Mouse (Mus musculus) liver, embryonic 16.5 days (tissue): ENCODE measurements around the gene Pitpnc1. TPM values are rescaled to one million over a fixed set of nuclear protein-coding genes. Genes with fewer than 3 reads are reported as not detected.

Experiments
- ATAC-seq: fragments of 200-750 bp; cut with Nextera tagmentation; 2 replicates; pipeline ENCODE4 v1.8.0; 2017; ENCODE audit warnings: low read depth, mild to moderate bottlenecking, moderate number of reproducible peaks, moderate library complexity
- H3K27ac ChIP-seq: fragments of 300-500 bp; sonication (generic); 2 replicates; pipeline ENCODE4 v1.5.1; 2014; ENCODE audit warnings: mild to moderate bottlenecking, low read length
- H3K27me3 ChIP-seq: fragments of 300-500 bp; sonication (generic); 2 replicates; pipeline ENCODE4 v1.6.1; 2014; ENCODE audit warnings: low read depth, low read length, mixed read lengths; ENCODE audit not compliant: control insufficient read depth, insufficient read depth
- H3K36me3 ChIP-seq: fragments of 300-500 bp; sonication (generic); 2 replicates; pipeline ENCODE4 v1.6.1; 2014; ENCODE audit warnings: mild to moderate bottlenecking; ENCODE audit not compliant: control insufficient read depth, insufficient read depth
- H3K4me1 ChIP-seq: fragments of 300-500 bp; sonication (generic); 2 replicates; pipeline ENCODE4 v1.6.1; 2014; ENCODE audit warnings: low read depth, low read length, mixed read lengths; ENCODE audit not compliant: control insufficient read depth
- H3K4me2 ChIP-seq: fragments of 300-500 bp; sonication (generic); 2 replicates; pipeline ENCODE4 v1.6.1; 2014; ENCODE audit warnings: low read depth, low read length, mixed read lengths
- H3K4me3 ChIP-seq: fragments of 300-500 bp; sonication (generic); 2 replicates; pipeline ENCODE4 v1.5.1; 2014; ENCODE audit warnings: low read depth, mild to moderate bottlenecking, low read length
- H3K9ac ChIP-seq: fragments of 300-500 bp; sonication (generic); 2 replicates; pipeline ENCODE4 v1.6.1; 2014; ENCODE audit warnings: low read depth, low read length
- H3K9me3 ChIP-seq: fragments of 300-500 bp; sonication (generic); replicated peaks from 2 replicates; pipeline ENCODE4 v1.6.1; 2016; ENCODE audit warnings: low read length; ENCODE audit not compliant: control insufficient read depth
- WGBS: fragments of 180-500 bp; shearing (Covaris S2); extraction: QIAGEN DNeasy Blood & Tissue Kit; methylation state at CpG from one replicate; pipeline ENCODE4 v1.1.7; 2014; ENCODE audit not compliant: insufficient replicate concordance; 5-methylcytosine and 5-hydroxymethylcytosine counted together
- polyA plus RNA-seq: library from polyadenylated mRNA; unstranded; fragments of >200 nt; fragmentation: Nextera tagmentation; extraction: Ambion mirVana; gene quantifications from 2 replicates; pipeline ENCODE4 v1.2.1, GENCODE M21; 2015

Pitpnc1 gene
- polyA plus RNA-seq, 1 experiment from 2014 or later, result 7.6 TPM

GRCm38 (mm10) chr11:107410090-107410732 is 60.3 kb downstream of the Pitpnc1 start:
- no peak overlapping the region for H3K4me3 ChIP-seq
- no peaks in the 10 kb centered on the region for H3K36me3 ChIP-seq
- H3K27ac ChIP-seq, result peak overlapping the region; percentile 79
- no peaks in the 10 kb centered on the region for H3K27me3 ChIP-seq
- H3K4me2 ChIP-seq, result peak overlapping the region; percentile 39
- H3K4me1 ChIP-seq, result peaks cover 67% of the 10 kb centered on the region
- peak; percentile 47 for ATAC-seq
- 21% methylated on average over 5 of the region's 5 CpGs for WGBS
- H3K9ac ChIP-seq, result no peak overlapping the region
- no peaks in the 10 kb centered on the region for H3K9me3 ChIP-seq

DNA sequence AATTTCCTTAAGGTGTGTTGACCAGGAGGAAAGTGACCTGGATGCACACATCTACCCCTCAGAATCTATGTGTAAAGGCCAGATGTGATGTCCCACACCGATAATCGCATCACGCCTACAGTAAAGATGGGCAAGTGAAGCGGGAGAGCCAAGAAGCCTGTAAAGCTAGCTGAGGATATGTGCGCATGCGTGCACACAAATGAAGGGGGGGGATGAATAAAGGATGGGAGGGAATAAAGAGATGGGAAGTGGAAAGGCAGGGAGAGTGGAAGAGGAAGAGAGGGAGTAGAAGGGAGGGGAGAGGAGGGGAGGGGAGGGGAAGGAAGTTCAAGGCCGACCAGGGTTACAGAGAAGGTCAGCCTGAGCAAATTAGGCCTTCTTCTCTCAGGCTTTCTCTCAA is 61.6 kb downstream of the Pitpnc1 start:
- Histone ChIP-seq H3K27ac (peak overlapping the region; percentile 21; the same call in 1 of the 2 replicates), H3K36me3 (no peaks in the 10 kb centered on the region), H3K9me3 (no peaks in the 10 kb centered on the region), H3K27me3 (no peaks in the 10 kb centered on the region), H3K9ac (no peak overlapping the region), H3K4me3 (no peak overlapping the region), H3K4me2 (no peak overlapping the region), H3K4me1 (peaks cover 58% of the 10 kb centered on the region)
- 77% methylated on average over 7 of the region's 7 CpGs for WGBS
- no peak for ATAC-seq

GRCm38 (mm10) chr11:107407698-107408097 is 62.8 kb downstream of the Pitpnc1 start:
- H3K4me1 ChIP-seq, result peaks cover 46% of the 10 kb centered on the region

GRCm38 (mm10) chr11:107405606-107406333 is 64.7 kb downstream of the Pitpnc1 start:
- Histone ChIP-seq H3K4me2 (no peak overlapping the region), H3K36me3 (no peaks in the 10 kb centered on the region), H3K27me3 (no peaks in the 10 kb centered on the region), H3K4me1 (peaks cover 30% of the 10 kb centered on the region), H3K27ac (no peak overlapping the region), H3K9me3 (no peaks in the 10 kb centered on the region), H3K9ac (no peak overlapping the region), H3K4me3 (no peak overlapping the region)
- WGBS, result 88% methylated on average over 11 of the region's 11 CpGs
- ATAC-seq, result no peak

More at GRCm38 (mm10) chr11:107407698-107408097, 62.8 kb downstream of the Pitpnc1 start:
- no peaks in the 10 kb centered on the region for H3K9me3 ChIP-seq
- no peaks in the 10 kb centered on the region for H3K36me3 ChIP-seq
- H3K27me3 ChIP-seq, result no peaks in the 10 kb centered on the region
- peak overlapping the region; percentile 49 for H3K27ac ChIP-seq
- peak overlapping the region; percentile 2; the same call in 1 of the 2 replicates for H3K9ac ChIP-seq
- H3K4me3 ChIP-seq, result no peak overlapping the region
- 20% methylated on average over 9 of the region's 9 CpGs for WGBS
- H3K4me2 ChIP-seq, result peak overlapping the region; percentile 46
- ATAC-seq, result peak; percentile 63

DNA sequence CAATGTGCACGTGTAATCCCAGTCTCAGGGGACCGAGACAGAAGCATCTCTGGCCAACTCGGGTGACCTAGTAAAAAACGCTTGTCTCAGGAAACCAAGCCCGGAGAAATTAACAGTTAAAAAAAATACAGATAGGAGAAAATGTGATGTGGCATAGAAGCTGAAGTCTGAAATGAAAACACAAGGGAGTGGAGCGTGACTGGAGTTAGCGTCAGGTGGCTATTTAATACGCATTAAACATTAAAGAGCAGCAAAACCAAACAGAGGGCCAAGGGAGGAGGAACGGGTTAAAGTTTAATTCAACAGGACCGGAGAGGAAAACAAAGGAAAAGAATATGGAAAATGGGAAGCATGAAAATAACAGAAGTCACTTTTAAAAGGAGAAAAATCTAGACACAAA is 67.2 kb downstream of the Pitpnc1 start:
- Histone ChIP-seq H3K9me3 (no peaks in the 10 kb centered on the region), H3K9ac (no peak overlapping the region), H3K4me3 (no peak overlapping the region), H3K27ac (no peak overlapping the region), H3K4me2 (no peak overlapping the region), H3K4me1 (peaks cover 31% of the 10 kb centered on the region), H3K36me3 (no peaks in the 10 kb centered on the region), H3K27me3 (no peaks in the 10 kb centered on the region)
- ATAC-seq, result no peak
- WGBS, result 54% methylated on average over 10 of the region's 10 CpGs

DNA sequence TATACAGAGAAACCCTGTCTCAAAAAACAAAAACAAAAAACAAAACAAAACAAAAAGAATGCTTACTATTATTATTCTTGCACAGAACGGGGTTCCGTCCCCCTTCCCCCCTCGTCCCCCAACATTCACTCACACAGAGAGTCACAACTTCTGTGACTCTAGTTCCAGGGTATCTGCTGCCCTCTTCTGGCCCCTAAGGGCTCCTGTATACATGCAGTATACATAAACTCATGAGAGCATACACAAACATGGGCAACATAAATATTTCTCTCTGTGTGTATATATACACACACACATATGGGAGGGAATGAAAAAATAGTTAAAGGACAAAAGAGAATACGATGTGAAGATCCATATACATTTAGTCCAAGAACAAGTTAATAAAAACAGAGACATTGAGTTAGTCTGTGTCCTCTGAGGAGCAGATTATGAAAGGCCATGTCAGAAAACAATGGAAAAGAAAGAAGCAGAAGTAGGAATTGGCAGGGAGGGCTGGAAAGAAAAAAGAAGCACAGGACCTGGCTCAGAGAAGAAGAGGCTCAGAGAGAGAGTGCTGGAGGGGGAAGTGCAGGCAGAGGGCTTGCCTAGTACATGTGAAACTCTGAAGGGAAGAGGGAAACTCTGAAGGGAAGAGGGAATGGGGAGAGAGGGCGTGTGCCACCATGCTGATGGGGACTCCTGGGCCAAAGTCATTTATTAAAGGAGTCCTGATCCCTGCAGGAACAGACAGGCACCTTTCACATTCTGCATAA is 68.5 kb downstream of the Pitpnc1 start:
- no peaks in the 10 kb centered on the region for H3K27me3 ChIP-seq
- H3K36me3 ChIP-seq, result no peaks in the 10 kb centered on the region
- no peaks in the 10 kb centered on the region for H3K9me3 ChIP-seq
- WGBS, result 91% methylated on average over 5 of the region's 5 CpGs
- H3K27ac ChIP-seq, result no peak overlapping the region
- H3K4me3 ChIP-seq, result no peak overlapping the region
- no peak overlapping the region for H3K4me2 ChIP-seq
- H3K9ac ChIP-seq, result no peak overlapping the region
- no peak for ATAC-seq
- peaks cover 35% of the 10 kb centered on the region for H3K4me1 ChIP-seq

- peaks cover 47% of the 10 kb centered on the region for H3K4me1 ChIP-seq
- H3K27ac ChIP-seq, result no peak overlapping the region
- WGBS, result 65% methylated on average over 7 of the region's 7 CpGs
- H3K36me3 ChIP-seq, result no peaks in the 10 kb centered on the region
- no peak overlapping the region for H3K4me3 ChIP-seq
- no peaks in the 10 kb centered on the region for H3K27me3 ChIP-seq
- no peaks in the 10 kb centered on the region for H3K9me3 ChIP-seq
- H3K9ac ChIP-seq, result no peak overlapping the region
- no peak for ATAC-seq
- H3K4me2 ChIP-seq, result no peak overlapping the region
Observed at GRCm38 (mm10) chr11:107400826-107401225, 69.7 kb downstream of the Pitpnc1 start.

GRCm38 (mm10) chr11:107400005-107400404 is 70.5 kb downstream of the Pitpnc1 start:
- no peaks in the 10 kb centered on the region for H3K36me3 ChIP-seq
- H3K9ac ChIP-seq, result no peak overlapping the region
- peak; percentile 30 for ATAC-seq
- peaks cover 48% of the 10 kb centered on the region for H3K4me1 ChIP-seq
- H3K27me3 ChIP-seq, result no peaks in the 10 kb centered on the region
- no peak overlapping the region for H3K4me2 ChIP-seq
- WGBS, result 80% methylated on average over 10 of the region's 10 CpGs
- peak overlapping the region; percentile 28; the same call in 1 of the 2 replicates for H3K27ac ChIP-seq
- no peak overlapping the region for H3K4me3 ChIP-seq
- no peaks in the 10 kb centered on the region for H3K9me3 ChIP-seq
